Mouse (Mus musculus) neural tube, embryonic 11.5 days (tissue): ENCODE data around the gene Dynll2. TPM values are rescaled to one million over a fixed set of nuclear protein-coding genes. Genes with fewer than 3 reads are reported as not detected.

Experiments used
- ATAC-seq: fragments of 200-750 bp; cut with Nextera tagmentation; 2 replicates; pipeline ENCODE4 v1.8.0; 2017; ENCODE audit warnings: moderate number of reproducible peaks, mild to moderate bottlenecking, moderate TSS enrichment, moderate library complexity; ENCODE audit not compliant: insufficient read depth, low FRiP score, low TSS enrichment
- DNase-seq: peaks from one replicate; pipeline ENCODE4 v3.0.0-alpha.2; 2015; ENCODE audit warnings: low spot score
- H3K27ac ChIP-seq: fragments of 300-500 bp; sonication (generic); 2 replicates; pipeline ENCODE4 v1.5.1; 2014; ENCODE audit warnings: low read depth, mild to moderate bottlenecking, low read length
- H3K27me3 ChIP-seq: fragments of 300-500 bp; sonication (generic); 2 replicates; pipeline ENCODE4 v1.6.1; 2014; ENCODE audit warnings: mild to moderate bottlenecking, low read length, mixed read lengths; ENCODE audit not compliant: control insufficient read depth, insufficient read depth
- H3K36me3 ChIP-seq: fragments of 300-500 bp; sonication (generic); 2 replicates; pipeline ENCODE4 v1.6.1; 2014; ENCODE audit warnings: mild to moderate bottlenecking, low read length, moderate library complexity, mixed read lengths; ENCODE audit not compliant: control insufficient read depth, insufficient read depth
- H3K4me1 ChIP-seq: fragments of 300-500 bp; sonication (generic); 2 replicates; pipeline ENCODE4 v1.6.1; 2014; ENCODE audit warnings: low read length, mixed read lengths; ENCODE audit not compliant: control insufficient read depth, insufficient read depth
- H3K4me2 ChIP-seq: fragments of 300-500 bp; sonication (generic); 2 replicates; pipeline ENCODE4 v1.6.1; 2014; ENCODE audit warnings: low read depth, mild to moderate bottlenecking, moderate library complexity
- H3K4me3 ChIP-seq: fragments of 300-500 bp; sonication (generic); 2 replicates; pipeline ENCODE4 v1.5.1; 2014; ENCODE audit warnings: low read depth, low read length
- H3K9ac ChIP-seq: fragments of 300-500 bp; sonication (generic); 2 replicates; pipeline ENCODE4 v1.6.1; 2014; ENCODE audit warnings: mild to moderate bottlenecking, low read length
- H3K9me3 ChIP-seq: fragments of 300-500 bp; sonication (generic); 2 replicates; pipeline ENCODE4 v1.6.1; 2016; ENCODE audit warnings: low read length; ENCODE audit not compliant: control insufficient read depth
- WGBS: fragments of 180-500 bp; shearing (Covaris S2); extraction: QIAGEN DNeasy Blood & Tissue Kit; methylation state at CpG from one replicate; pipeline ENCODE4 v1.1.7; 2014; 5-methylcytosine and 5-hydroxymethylcytosine counted together
- polyA plus RNA-seq: library from polyadenylated mRNA; unstranded; fragments of >200 nt; fragmentation: Nextera tagmentation; extraction: Ambion mirVana; gene quantifications from 2 replicates; pipeline ENCODE4 v1.2.1, GENCODE M21; 2014

Dynll2 gene
- polyA plus RNA-seq = 22.9 and 25.7 TPM in 2 replicates

DNA sequence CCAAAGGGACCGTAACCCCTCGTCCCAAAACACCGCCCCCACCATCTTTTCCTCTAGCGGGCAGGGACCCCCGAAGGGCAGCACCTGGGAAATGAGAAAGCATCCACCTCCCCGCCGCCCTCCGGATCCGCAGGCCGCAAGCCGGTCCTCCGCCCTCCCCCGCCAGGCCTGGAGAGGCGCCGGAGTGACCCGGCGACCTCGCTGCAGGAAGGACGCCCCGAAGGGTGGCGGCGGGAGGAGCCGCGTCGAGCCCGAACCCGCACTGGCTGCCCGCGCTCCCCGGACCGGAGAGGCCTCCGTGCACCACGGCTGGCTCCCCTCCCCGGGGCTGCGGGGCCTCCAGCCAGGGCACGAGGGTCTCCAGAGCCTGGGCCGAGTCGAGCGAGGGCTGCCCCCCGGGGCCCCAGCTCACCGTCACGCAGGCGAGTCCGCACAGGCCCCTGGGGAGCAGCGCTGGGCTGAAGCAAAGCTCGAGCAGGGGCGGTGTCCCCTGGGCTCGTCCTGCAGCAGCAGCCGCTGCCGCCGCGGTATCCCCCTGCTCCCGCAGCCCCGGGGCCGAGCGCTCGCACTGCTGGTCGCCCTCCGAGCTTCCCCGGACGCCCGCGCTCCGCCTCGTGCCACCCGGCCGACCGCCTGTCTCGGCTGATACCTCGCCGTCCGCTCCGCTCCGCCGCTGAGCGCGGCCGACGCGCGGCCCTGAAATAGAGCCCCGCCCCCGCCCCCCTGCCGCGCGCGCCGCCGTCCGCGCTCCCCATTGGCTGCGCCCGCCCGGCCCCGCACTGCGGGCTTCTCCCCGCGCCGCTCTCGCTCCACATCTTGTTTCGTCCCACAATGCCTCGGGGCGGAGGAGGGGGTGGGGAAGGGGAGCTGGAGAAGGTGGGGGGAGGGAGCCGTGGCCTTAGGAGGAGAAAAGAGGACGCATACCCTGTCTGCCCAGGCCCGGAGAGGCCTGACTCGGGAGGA, at the start of gene Dynll2:
Gene Dynll2, minus strand, starts transcription at position 703 of the 963 bp plus-strand sequence.
- Histone ChIP-seq H3K27me3 (no peaks in the 10 kb centered on the region), H3K27ac (peak within 1 kb of the TSS; percentile 92), H3K4me3 (peak within 1 kb of the TSS; percentile 94), H3K36me3 (peaks cover 10% of the 10 kb centered on the region), H3K9ac (peak within 1 kb of the TSS; percentile 96), H3K4me1 (peaks cover 18% of the 10 kb centered on the region), H3K9me3 (no peaks in the 10 kb centered on the region), H3K4me2 (peak within 1 kb of the TSS; percentile 88)
- ATAC-seq (peak; percentile 94), DNase-seq (peak; percentile 95)
- WGBS = under 1% methylated on average over 98 of the region's 107 CpGs

DNA sequence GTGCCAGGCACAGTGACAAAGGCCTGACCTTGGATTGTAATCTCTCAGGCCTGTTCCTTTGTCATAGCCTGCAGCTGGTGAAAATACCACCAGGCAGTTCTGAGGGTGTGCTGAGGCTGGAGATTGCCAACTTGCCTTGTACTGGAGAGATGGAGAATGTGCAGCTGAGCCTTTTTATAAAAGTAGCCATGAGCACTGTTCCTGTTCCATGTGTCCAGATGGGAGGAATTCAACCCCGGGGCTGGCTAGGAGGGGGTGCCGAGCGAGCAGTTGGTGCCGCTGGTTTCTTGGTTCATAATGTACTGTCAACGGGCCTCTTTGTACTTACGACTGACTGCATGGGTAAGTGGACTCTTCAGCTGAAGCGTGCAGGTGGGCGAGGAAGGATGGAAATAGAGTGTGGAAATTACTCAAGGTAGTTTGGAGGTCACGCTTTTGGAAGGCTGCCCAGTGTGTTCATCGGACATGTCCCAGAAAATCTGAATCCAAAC, 49.5 kb upstream of the Dynll2 start:
- no peaks in the 10 kb centered on the region for H3K36me3 ChIP-seq
- DNase-seq (no peak), ATAC-seq (no peak)
- H3K4me3 ChIP-seq = no peak overlapping the region
- WGBS = 88% methylated on average over 10 of the region's 10 CpGs
- H3K4me2 ChIP-seq = no peak overlapping the region
- H3K9me3 ChIP-seq = no peaks in the 10 kb centered on the region
- H3K27ac ChIP-seq = no peak overlapping the region
- no peaks in the 10 kb centered on the region for H3K27me3 ChIP-seq
- no peak overlapping the region for H3K9ac ChIP-seq
- no peaks in the 10 kb centered on the region for H3K4me1 ChIP-seq

DNA sequence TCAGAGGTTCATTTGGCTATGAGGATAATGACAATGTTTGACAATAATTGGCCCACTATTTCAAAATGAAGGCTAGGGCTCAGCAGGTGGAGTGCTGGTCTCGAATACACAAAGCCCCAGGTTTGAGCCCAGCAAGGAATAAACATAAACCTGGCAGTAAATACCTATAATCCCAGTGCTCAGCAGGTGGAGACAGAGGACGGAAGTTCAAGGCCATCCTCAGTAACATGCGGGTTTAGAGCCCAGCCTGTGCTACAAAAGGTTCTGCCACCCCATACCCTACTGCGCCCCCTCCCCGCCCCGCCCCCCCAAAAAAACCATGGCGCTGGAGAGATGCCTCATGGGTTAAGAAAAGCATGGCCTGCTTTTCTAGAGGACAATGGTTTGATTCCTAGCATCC, 48.6 kb upstream of the Dynll2 start:
- 67% methylated on average over 7 of the region's 7 CpGs for WGBS
- DNase-seq (no peak), ATAC-seq (no peak)
- Histone ChIP-seq H3K4me3 (no peak overlapping the region), H3K4me2 (no peak overlapping the region), H3K9me3 (no peaks in the 10 kb centered on the region), H3K9ac (no peak overlapping the region), H3K4me1 (no peaks in the 10 kb centered on the region), H3K36me3 (no peaks in the 10 kb centered on the region), H3K27me3 (no peaks in the 10 kb centered on the region), H3K27ac (no peak overlapping the region)

- Histone ChIP-seq H3K9me3 (no peaks in the 10 kb centered on the region), H3K36me3 (no peaks in the 10 kb centered on the region), H3K4me1 (no peaks in the 10 kb centered on the region), H3K27me3 (no peaks in the 10 kb centered on the region), H3K9ac (no peak overlapping the region), H3K4me2 (no peak overlapping the region), H3K4me3 (no peak overlapping the region), H3K27ac (no peak overlapping the region)
- ATAC-seq (no peak), DNase-seq (no peak)
- WGBS = 77% methylated on average over 5 of the region's 5 CpGs
These were observed 44.4 kb upstream of the Dynll2 start for GRCm38 (mm10) chr11:88031753-88032152.

- no peak overlapping the region for H3K9ac ChIP-seq
- 78% methylated on average over 2 of the region's 2 CpGs for WGBS
These were observed 43.5 kb upstream of the Dynll2 start for GRCm38 (mm10) chr11:88030836-88031235.

GRCm38 (mm10) chr11:88030219-88030618, 42.9 kb upstream of the Dynll2 start:
- no peak overlapping the region for H3K27ac ChIP-seq
- no peak for ATAC-seq
- no peaks in the 10 kb centered on the region for H3K27me3 ChIP-seq
- no peak overlapping the region for H3K9ac ChIP-seq
- 90% methylated on average over 7 of the region's 7 CpGs for WGBS
- no peak for DNase-seq
- H3K36me3 ChIP-seq = no peaks in the 10 kb centered on the region
- no peak overlapping the region for H3K4me3 ChIP-seq
- H3K4me1 ChIP-seq = no peaks in the 10 kb centered on the region
- no peaks in the 10 kb centered on the region for H3K9me3 ChIP-seq
- H3K4me2 ChIP-seq = no peak overlapping the region

More at GRCm38 (mm10) chr11:88030836-88031235, 43.5 kb upstream of the Dynll2 start:
- no peak for ATAC-seq
- no peak for DNase-seq
- Histone ChIP-seq H3K4me1 (no peaks in the 10 kb centered on the region), H3K27me3 (no peaks in the 10 kb centered on the region), H3K4me3 (no peak overlapping the region), H3K9me3 (no peaks in the 10 kb centered on the region), H3K27ac (no peak overlapping the region), H3K4me2 (no peak overlapping the region), H3K36me3 (no peaks in the 10 kb centered on the region)

DNA sequence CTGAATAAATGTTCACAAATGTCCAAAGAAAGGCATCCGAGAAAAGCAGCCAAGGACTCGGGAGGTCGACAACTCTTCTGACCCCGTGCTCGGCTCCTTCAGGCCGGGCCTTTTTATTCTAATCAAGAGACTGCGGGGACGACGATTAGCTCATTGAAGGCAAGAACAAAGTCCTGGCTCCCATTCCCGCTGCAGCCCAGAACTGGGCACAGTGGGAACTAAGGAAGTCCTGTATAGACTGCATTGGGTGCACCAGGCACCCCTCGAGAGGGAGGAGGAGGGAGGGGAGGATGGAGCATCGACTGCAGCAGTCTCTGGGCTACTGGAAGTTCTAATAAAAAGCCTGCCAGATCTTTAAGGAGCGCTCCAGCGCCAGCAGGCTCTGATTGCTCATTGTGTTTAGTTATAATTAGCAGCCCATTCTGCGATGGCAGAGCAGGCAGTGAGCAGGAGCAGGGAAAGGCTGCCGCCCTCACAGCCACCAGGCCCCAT, 40.9 kb upstream of the Dynll2 start:
- Histone ChIP-seq H3K9me3 (no peaks in the 10 kb centered on the region), H3K27ac (no peak overlapping the region), H3K4me3 (no peak overlapping the region), H3K36me3 (no peaks in the 10 kb centered on the region), H3K4me2 (no peak overlapping the region), H3K4me1 (no peaks in the 10 kb centered on the region), H3K9ac (no peak overlapping the region), H3K27me3 (no peaks in the 10 kb centered on the region)
- 11% methylated on average over 16 of the region's 16 CpGs for WGBS
- ATAC-seq (no peak), DNase-seq (no peak)

DNA sequence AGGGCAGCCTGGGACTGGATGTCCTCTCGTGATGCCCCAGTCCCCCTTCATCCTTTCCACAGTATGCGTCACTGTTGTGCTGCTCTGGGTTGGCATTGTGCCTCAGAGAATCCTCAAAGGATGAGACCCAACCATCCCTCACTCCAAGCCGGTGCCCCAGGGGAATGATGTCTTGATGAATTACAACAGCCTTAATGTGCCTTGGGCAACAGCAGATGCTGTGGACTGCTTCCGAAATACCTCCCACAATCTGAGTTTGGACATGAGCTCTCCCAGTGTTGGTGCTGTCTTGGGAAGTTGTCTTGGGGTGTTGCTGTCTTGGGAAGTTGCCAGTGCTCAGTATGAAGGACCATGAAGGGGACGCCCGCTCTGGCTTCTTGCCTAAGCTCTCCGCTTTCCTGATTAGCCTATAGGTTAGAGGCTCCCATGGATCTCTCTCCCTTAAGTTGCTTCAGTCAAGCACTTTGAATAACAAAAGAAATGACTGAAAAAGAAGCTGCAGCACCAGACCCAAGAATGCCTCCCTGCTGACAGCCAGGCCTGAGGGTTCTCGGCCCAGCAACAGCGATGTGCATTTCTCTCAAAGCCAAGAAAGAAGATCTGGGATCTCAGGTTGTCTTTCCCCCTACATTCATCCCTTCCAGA, 40.2 kb upstream of the Dynll2 start:
- H3K9me3 ChIP-seq = no peaks in the 10 kb centered on the region
- DNase-seq (no peak), ATAC-seq (no peak)
- no peaks in the 10 kb centered on the region for H3K4me1 ChIP-seq
- WGBS = 54% methylated on average over 9 of the region's 9 CpGs
- H3K27ac ChIP-seq = no peak overlapping the region
- no peak overlapping the region for H3K9ac ChIP-seq
- no peak overlapping the region for H3K4me3 ChIP-seq
- no peak overlapping the region for H3K4me2 ChIP-seq
- no peaks in the 10 kb centered on the region for H3K36me3 ChIP-seq
- no peaks in the 10 kb centered on the region for H3K27me3 ChIP-seq
